Mouse (Mus musculus): ENCODE results near the gene Csde1. TPM values are rescaled to one million over a fixed set of nuclear protein-coding genes. Genes with fewer than 3 reads are reported as not detected.

Gene Csde1
- 1,316 TPM for polyA plus RNA-seq (2014; fragmentation: Illumina TruSeq; extraction: RNeasy Lipid Tissue Mini Kit (QIAGEN cat#74804); ENCODE audit: low read depth, low replicate concordance)

DNA sequence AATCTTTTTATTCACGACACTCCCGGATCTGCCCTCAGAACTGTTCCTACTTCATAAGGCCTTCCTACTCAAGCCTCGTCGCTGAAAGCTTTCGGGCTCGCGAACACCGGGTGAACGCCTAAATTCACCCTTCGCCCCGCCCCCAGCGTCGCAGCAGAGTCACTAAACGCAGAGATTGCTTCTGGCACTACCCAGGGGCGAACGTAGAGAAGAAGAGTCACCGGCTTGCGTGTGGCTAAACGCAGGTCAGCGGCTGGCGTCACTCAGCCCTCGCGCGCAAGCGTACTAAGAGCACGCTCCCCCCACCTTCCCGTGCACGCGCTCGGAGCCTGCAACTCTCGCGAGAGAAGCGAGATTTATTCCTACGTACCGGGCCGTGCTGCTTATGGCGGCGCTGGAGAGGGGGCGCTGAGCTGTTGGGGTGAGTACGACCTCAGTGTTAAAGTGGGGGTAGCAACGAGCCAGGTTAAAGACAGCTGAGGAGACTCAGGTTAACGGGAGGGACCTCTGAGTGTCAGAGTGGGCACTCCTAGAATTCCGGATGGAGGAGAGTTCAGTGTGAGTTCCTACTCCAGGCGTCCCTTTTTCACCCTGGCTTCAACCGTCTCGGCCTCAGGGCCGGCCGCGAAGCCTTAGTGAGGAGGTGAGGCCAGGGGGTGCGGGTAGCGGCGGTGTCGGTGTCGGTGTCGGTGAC lies at the start of gene Csde1:
Gene Csde1 (plus strand): TSS at position 178 of the 694 bp plus-strand sequence.

DNA sequence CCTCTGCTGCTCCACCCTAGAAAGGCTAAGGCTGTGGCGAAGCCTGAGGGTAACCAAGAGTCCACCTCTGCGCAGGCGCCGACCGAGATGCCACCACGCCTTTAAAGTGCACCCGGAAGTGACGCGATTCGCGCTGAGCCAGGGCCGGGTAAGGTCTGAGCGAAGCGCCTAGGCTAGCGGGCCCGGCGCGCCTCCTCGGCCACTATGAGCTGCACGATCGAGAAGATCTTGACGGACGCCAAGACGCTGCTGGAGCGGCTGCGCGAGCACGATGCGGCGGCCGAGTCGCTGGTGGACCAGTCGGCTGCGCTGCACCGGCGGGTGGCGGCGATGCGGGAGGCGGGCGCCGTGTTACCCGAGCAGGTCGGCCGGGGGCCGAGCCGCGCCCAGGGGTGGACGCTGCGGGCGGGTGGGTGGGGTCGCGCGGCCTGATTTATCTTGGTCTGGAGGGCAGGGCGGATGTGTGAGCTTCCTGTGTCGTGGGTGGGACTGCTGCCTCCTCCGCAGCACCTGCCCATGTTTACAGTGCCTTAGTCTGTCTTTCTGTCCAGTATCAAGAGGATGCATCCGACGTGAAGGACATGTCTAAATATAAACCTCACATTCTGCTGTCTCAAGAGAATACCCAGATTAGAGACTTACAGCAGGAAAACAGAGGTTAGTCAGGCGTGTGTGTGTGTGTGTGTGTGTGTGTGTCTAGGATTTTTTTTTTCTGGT lies 24.5 kb upstream of the Csde1 start, which contains the start of gene Sike1:
Gene Sike1 (plus strand): TSS at position 104 of the 717 bp plus-strand sequence.

DNA sequence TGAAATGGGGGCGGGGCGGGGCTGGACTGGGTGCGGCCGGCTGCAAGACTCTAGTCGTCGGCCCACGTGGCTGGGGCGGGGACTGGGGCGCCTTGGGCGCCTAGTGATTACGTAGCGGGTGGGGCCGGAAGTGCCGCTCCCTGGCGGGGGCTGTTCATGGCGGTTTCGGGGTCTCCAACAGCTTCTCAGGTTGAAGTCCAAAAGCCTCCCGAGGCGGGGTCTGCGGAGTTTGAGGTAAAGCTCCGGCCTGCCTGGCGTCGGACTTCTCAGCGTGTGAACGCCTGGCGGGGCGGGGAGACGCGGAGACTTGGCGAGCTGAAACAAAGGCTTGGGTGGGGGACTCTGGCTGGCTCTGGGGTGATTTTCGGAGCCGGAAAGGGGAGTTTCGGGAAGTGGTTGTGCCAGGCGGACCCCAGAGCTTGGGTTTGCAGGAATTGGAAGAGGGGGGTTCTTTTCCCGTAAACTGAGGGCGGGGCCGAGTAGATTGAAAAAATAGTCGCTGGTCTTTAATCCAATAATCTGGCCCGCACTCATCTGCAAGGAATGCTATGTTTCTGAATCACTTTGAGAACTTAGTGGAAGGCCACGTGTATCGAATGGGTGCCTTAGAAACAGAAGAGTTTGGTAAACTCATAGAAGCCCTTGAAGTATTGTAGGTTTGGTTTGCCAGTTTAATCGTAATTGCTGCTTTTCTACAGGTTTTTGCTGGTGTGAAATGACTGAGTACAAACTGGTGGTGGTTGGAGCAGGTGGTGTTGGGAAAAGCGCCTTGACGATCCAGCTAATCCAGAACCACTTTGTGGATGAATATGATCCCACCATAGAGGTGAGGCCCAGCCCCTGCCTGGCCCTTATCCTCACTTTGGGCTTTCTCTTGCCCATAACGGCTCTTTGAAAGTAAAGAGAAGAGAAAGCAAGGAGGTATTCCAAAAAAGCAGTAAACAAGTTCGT lies 38.3 kb downstream of the Csde1 start, which contains the start of gene Nras:
Gene Nras (plus strand): TSS at position 79 of the 951 bp plus-strand sequence.

DNA sequence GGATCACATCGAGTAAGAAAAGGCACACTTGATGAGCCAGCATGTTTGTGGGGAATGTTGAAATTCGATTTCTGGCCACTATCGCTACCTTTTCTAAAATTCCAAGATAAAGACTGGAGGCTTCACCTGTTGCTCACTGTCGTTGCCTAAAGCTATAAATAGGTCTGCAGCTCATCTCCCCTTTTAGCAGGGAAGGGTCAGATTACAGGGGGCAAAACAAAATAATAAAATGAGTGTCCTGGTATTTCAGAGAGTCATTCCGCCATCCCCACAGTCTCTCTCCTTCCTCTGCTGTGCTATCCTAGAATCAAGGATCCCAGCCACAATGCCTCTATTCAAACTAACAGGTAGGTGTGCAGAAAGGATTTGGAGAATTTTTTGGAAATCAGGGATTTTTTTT lies 53.5 kb downstream of the Csde1 start, which contains the start of gene Ampd1:
Gene Ampd1 (plus strand): TSS at position 244 of the 400 bp plus-strand sequence.

DNA sequence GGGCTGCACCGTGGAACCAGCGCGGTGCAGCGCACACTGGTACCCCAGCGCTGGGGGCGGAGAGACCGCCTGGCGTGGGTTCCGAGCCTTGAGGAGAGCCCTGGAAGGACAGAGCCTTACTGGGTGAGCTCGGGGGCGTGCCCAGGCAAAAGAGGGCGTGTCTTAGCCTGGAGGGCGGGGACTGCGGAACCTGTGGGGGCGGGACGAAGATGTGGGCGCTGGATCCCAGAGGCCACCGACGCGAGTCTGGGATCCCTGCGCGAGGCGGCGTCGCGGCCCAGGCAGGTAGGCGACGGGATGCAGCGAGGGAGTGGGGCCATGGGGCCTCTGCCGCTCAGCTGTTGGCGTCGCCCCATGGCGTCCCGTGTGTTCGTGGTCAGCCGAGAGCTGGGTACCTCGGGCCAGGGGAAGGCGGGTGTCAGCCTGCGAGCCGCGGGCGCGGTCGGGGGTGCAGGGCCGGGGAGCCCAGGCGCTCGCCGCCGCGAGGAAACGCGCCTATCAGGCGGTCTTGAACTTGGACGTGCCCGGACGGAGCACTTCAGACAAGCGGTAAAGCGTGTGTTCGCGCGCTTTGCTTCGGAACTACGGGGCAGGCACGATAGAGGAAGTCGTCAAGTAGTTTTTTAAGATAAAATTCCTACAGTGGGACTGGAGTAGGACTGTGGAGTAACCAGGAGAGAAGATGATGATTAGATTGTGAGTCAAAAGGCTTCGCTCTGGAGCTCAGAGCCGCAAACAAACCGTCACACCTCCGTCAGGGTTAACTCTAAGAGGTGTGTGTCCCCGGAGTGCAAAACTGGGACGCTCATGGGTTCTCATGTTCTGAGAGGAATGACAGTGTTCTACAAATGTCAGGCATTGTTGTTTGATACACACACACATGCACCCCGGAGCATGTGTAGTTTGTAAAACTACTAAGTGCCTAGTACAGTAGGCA lies 82.5 kb downstream of the Csde1 start, which contains the start of gene Dennd2c:
Gene Dennd2c (plus strand): TSS at position 151 of the 937 bp plus-strand sequence.

Other genes starting within 250 kb of the Csde1 start
- gene Tshb, start 237.7 kb upstream of the Csde1 start, polyA plus RNA-seq (2014; fragmentation: Illumina TruSeq; extraction: RNeasy Lipid Tissue Mini Kit (QIAGEN cat#74804); ENCODE audit: low read depth, low replicate concordance): 2.1 TPM
- 668 TPM for gene Sycp1, start 84.3 kb upstream of the Csde1 start, polyA plus RNA-seq (2014; fragmentation: Illumina TruSeq; extraction: RNeasy Lipid Tissue Mini Kit (QIAGEN cat#74804); ENCODE audit: low read depth, low replicate concordance)
- gene Nr1h5, start 56.3 kb upstream of the Csde1 start, polyA plus RNA-seq (2014; fragmentation: Illumina TruSeq; extraction: RNeasy Lipid Tissue Mini Kit (QIAGEN cat#74804); ENCODE audit: low read depth, low replicate concordance): 2.6 TPM
- gene Sike1, start 24.7 kb upstream of the Csde1 start, polyA plus RNA-seq (2014; fragmentation: Illumina TruSeq; extraction: RNeasy Lipid Tissue Mini Kit (QIAGEN cat#74804); ENCODE audit: low read depth, low replicate concordance): 27.5 TPM
- gene Nras, start 37.9 kb downstream of the Csde1 start, polyA plus RNA-seq (2014; fragmentation: Illumina TruSeq; extraction: RNeasy Lipid Tissue Mini Kit (QIAGEN cat#74804); ENCODE audit: low read depth, low replicate concordance): 126 TPM
- 1.5 TPM for gene Ampd1, start 53.6 kb downstream of the Csde1 start, polyA plus RNA-seq (2014; fragmentation: Illumina TruSeq; extraction: RNeasy Lipid Tissue Mini Kit (QIAGEN cat#74804); ENCODE audit: low read depth, low replicate concordance)
- 3.5 TPM for gene Dennd2c, start 82.2 kb downstream of the Csde1 start, polyA plus RNA-seq (2014; fragmentation: Illumina TruSeq; extraction: RNeasy Lipid Tissue Mini Kit (QIAGEN cat#74804); ENCODE audit: low read depth, low replicate concordance)
- gene Bcas2, start 151.2 kb downstream of the Csde1 start, polyA plus RNA-seq (2014; fragmentation: Illumina TruSeq; extraction: RNeasy Lipid Tissue Mini Kit (QIAGEN cat#74804); ENCODE audit: low read depth, low replicate concordance): 258 TPM

Measured in testis, adult 10 weeks (tissue).